Comparison of ENCODE assay signal across 8 mouse cellular contexts in genomic region chrX:21334499-21335032, GRCm38 (mm10).
A peak's percentile ranks its signal among the peaks of the same experiment; 100 is the strongest.
DNase-seq lines count a peak whose midpoint lies in the region; ATAC-seq lines count a peak whose summit lies in the region.

No protein-coding gene starts in this region.

- ATAC-seq in embryonic facial prominence, embryonic 13.5 days (ENCODE audit: insufficient number of reproducible peaks, insufficient read depth, low FRiP score, low TSS enrichment, low read depth): no peak
- no peak for ATAC-seq in kidney, embryonic 14.5 days (ENCODE audit: low FRiP score, low TSS enrichment)
- no peak for ATAC-seq in midbrain, embryonic 15.5 days (replicated peaks)

- intact Hi-C loops in left cerebral cortex, postnatal 4 days (cut with DNase I): no loop called here

- peak overlapping the region; percentile 48 for H3K4me2 ChIP-seq in embryonic facial prominence, embryonic 13.5 days
- H3K4me2 ChIP-seq in kidney, embryonic 14.5 days (replicated peaks; ENCODE audit: low read depth, low read length): peak overlapping the region; percentile 35
- peak overlapping the region; percentile 45 for H3K4me2 ChIP-seq in midbrain, embryonic 15.5 days

- H3K9ac ChIP-seq in embryonic facial prominence, embryonic 13.5 days: peak overlapping the region; percentile 44; the same call in 1 of the 2 replicates
- H3K9ac ChIP-seq in kidney, embryonic 14.5 days (ENCODE audit: low read depth, low read length): no peak overlapping the region
- H3K9ac ChIP-seq in midbrain, embryonic 15.5 days: no peak overlapping the region

- no peaks in the 10 kb centered on the region for H3K4me1 ChIP-seq in embryonic facial prominence, embryonic 13.5 days
- no peaks in the 10 kb centered on the region for H3K4me1 ChIP-seq in kidney, embryonic 14.5 days (ENCODE audit: control insufficient read depth, insufficient read depth, low read length)
- no peaks in the 10 kb centered on the region for H3K4me1 ChIP-seq in midbrain, embryonic 15.5 days

- H3K36me3 ChIP-seq in embryonic facial prominence, embryonic 13.5 days: no peaks in the 10 kb centered on the region
- no peaks in the 10 kb centered on the region for H3K36me3 ChIP-seq in kidney, embryonic 14.5 days (ENCODE audit: control insufficient read depth, insufficient read depth, low read length)
- H3K36me3 ChIP-seq in midbrain, embryonic 15.5 days (replicated peaks): no peaks in the 10 kb centered on the region

- DNase-seq in left cerebral cortex, postnatal 4 days: peak; percentile 11
- no peak for DNase-seq in left cerebral cortex, adult 9 months (ENCODE audit: low spot score in 2 of 2)
- DNase-seq in left cerebral cortex, adult 18-20 months (ENCODE audit: low spot score in 2 of 2): no peak
- no peak for DNase-seq in spleen, adult 18-20 months
- no peak for DNase-seq in layer of hippocampus, adult 9-11 months

- no peak overlapping the region for H3K27ac ChIP-seq in embryonic facial prominence, embryonic 13.5 days
- no peak overlapping the region for H3K27ac ChIP-seq in kidney, embryonic 14.5 days (ENCODE audit: low read depth, low read length)
- H3K27ac ChIP-seq in midbrain, embryonic 15.5 days: no peak overlapping the region

- no peaks in the 10 kb centered on the region for H3K9me3 ChIP-seq in embryonic facial prominence, embryonic 13.5 days
- no peaks in the 10 kb centered on the region for H3K9me3 ChIP-seq in kidney, embryonic 14.5 days (ENCODE audit: control insufficient read depth, low read length)
- H3K9me3 ChIP-seq in midbrain, embryonic 15.5 days: no peaks in the 10 kb centered on the region

- no peaks in the 10 kb centered on the region for H3K27me3 ChIP-seq in embryonic facial prominence, embryonic 13.5 days
- H3K27me3 ChIP-seq in kidney, embryonic 14.5 days (ENCODE audit: control insufficient read depth, insufficient read depth, low read length): no peaks in the 10 kb centered on the region
- H3K27me3 ChIP-seq in midbrain, embryonic 15.5 days (replicated peaks): no peaks in the 10 kb centered on the region

- H3K4me3 ChIP-seq in embryonic facial prominence, embryonic 13.5 days: peak overlapping the region; percentile 43
- H3K4me3 ChIP-seq in kidney, embryonic 14.5 days (ENCODE audit: low read length): peak overlapping the region; percentile 36
- H3K4me3 ChIP-seq in midbrain, embryonic 15.5 days: peak overlapping the region; percentile 35

- 24% methylated on average over 13 of the region's 13 CpGs for WGBS in embryonic facial prominence, embryonic 13.5 days
- WGBS in kidney, embryonic 14.5 days: 33% methylated on average over 13 of the region's 13 CpGs
- 38% methylated on average over 13 of the region's 13 CpGs for WGBS in midbrain, embryonic 15.5 days
